Mouse (Mus musculus): Measurements from ENCODE around the gene Fto.

DNA sequence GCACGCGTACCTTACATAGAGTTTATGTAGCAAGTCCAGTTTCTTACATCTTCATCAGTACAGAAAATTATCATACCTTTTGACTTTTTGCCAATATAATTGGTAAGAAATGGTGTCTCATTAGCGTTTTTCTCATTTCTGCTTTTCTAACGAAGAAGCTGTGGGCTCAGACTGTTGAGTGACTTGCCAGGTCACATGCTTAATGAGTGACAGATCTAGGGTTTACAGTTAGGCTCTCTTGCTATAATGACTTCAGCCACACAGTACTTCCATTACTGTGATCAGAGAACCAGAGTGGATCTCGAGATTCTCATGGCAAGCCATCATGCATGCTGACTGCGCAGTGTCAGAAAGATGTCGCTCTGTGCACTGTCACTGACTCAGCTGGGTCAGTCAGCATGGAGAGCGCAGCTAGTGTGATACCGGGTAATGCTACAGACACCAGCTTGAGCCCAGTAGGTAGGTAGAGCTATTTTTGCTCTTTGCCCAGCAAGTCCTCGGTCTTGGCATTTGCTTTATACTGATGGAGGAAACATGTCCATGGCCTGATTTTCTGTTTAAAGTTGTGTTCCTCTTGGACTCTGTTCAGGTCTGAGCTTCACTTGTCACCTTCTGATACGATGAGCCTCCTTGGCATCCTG is 188.8 kb downstream of the Fto start:
- TF ChIP-seq MAX (IDR thresholded peaks at IDR 0.05; ENCODE audit: low read length) (no peak), NRF1 (IDR thresholded peaks at IDR 0.05; ENCODE audit: low read depth, low read length) (no peak), MAZ (IDR thresholded peaks at IDR 0.05; ENCODE audit: low read depth, low read length) (no peak), POLR2A (IDR thresholded peaks at IDR 0.05; ENCODE audit: low read depth, low read length) (no peak), USF1 (IDR thresholded peaks at IDR 0.05; ENCODE audit: low read depth, low read length) (no peak), ZMIZ1 (IDR thresholded peaks at IDR 0.05; ENCODE audit: low read depth, low read length) (no peak), RCOR1 (conservative IDR thresholded peaks at IDR 0.05; ENCODE audit: low read depth, low read length) (no peak)

All from CH12.LX (cell line).